Mouse (Mus musculus) spleen, adult 2 months (tissue): ENCODE measurements around the gene Itm2b. TPM values are rescaled to one million over a fixed set of nuclear protein-coding genes. Genes with fewer than 3 reads are reported as not detected.

ENCODE experiments used
- DNase-seq, 2 experiments: peaks; one replicate each; pipeline versions ENCODE4 v3.0.0 to v3.0.0-alpha.2; 2012 to 2021; ENCODE audit warnings: low spot score in 2 of 2, low read depth in 1 of 2
- H3K27ac ChIP-seq: fragments of 200-500 bp; 2 replicates; pipeline ENCODE4 v1.5.1; 2012; ENCODE audit warnings: low read length, inconsistent platforms; ENCODE audit not compliant: insufficient read depth
- H3K27me3 ChIP-seq: fragments of 200-500 bp; 2 replicates; pipeline ENCODE4 v1.6.1; 2012; ENCODE audit warnings: mild to moderate bottlenecking, moderate library complexity, low read length, inconsistent platforms; ENCODE audit not compliant: control insufficient read depth, insufficient read depth
- H3K36me3 ChIP-seq: fragments of 200-500 bp; 2 replicates; pipeline ENCODE4 v1.6.1; 2012; ENCODE audit warnings: mild to moderate bottlenecking, low read length, inconsistent platforms; ENCODE audit not compliant: control insufficient read depth, insufficient read depth
- H3K4me1 ChIP-seq: fragments of 200-500 bp; 2 replicates; pipeline ENCODE4 v1.6.1; 2011; ENCODE audit warnings: inconsistent platforms; ENCODE audit not compliant: control insufficient read depth, insufficient read depth, insufficient read length
- H3K4me3 ChIP-seq: fragments of 200-500 bp; 2 replicates; pipeline ENCODE4 v1.5.1; 2011; ENCODE audit warnings: mild to moderate bottlenecking, inconsistent platforms; ENCODE audit not compliant: insufficient read depth, insufficient read length; ENCODE audit errors: extremely low read depth
- CTCF ChIP-seq: fragments of 200-500 bp; IDR thresholded peaks from 2 replicates; pipeline ENCODE4 v1.5.1; 2011; ENCODE audit warnings: mild to moderate bottlenecking, inconsistent platforms; ENCODE audit not compliant: insufficient read depth, insufficient read length, insufficient replicate concordance; ENCODE audit errors: extremely low read depth
- POLR2A ChIP-seq: fragments of 200-500 bp; IDR thresholded peaks from 2 replicates; pipeline ENCODE4 v1.6.1; 2011; ENCODE audit warnings: low read depth, low read length, inconsistent platforms
- WGBS: fragments of 180-500 bp; shearing (Covaris S2); methylation state at CpG from one replicate; pipeline ENCODE4 v1.1.7; 2018; 5-methylcytosine and 5-hydroxymethylcytosine counted together
- polyA plus RNA-seq: library from polyadenylated mRNA; depleted of rRNA; stranded (reverse); fragments of >200 nt; gene quantifications from 2 replicates; pipeline ENCODE4 v1.2.3, GENCODE M21; 2012

Gene Itm2b
- polyA plus RNA-seq, 1 experiment = 567 TPM

GRCm38 (mm10) chr14:73421580-73421979, 36.5 kb upstream of the Itm2b start:
- DNase-seq = no peak
- H3K27me3 ChIP-seq = no peaks in the 10 kb centered on the region
- H3K4me3 ChIP-seq = no peak overlapping the region
- WGBS = 86% methylated on average over 9 of the region's 9 CpGs
- no peaks in the 10 kb centered on the region for H3K36me3 ChIP-seq
- no peak for TF ChIP-seq CTCF
- no peak for TF ChIP-seq POLR2A
- no peak overlapping the region for H3K27ac ChIP-seq
- H3K4me1 ChIP-seq = no peaks in the 10 kb centered on the region

GRCm38 (mm10) chr14:73420138-73420745, 35.2 kb upstream of the Itm2b start:
- H3K4me3 ChIP-seq = no peak overlapping the region
- no peak for TF ChIP-seq CTCF
- TF ChIP-seq POLR2A = no peak
- 66% methylated on average over 5 of the region's 5 CpGs for WGBS

GRCm38 (mm10) chr14:73416511-73416910, 31.4 kb upstream of the Itm2b start:
- H3K4me3 ChIP-seq = no peak overlapping the region
- DNase-seq = no peak
- 79% methylated on average over 5 of the region's 5 CpGs for WGBS

More at GRCm38 (mm10) chr14:73420138-73420745, 35.2 kb upstream of the Itm2b start:
- H3K27ac ChIP-seq = no peak overlapping the region
- no peaks in the 10 kb centered on the region for H3K4me1 ChIP-seq
- H3K27me3 ChIP-seq = no peaks in the 10 kb centered on the region
- no peaks in the 10 kb centered on the region for H3K36me3 ChIP-seq
- DNase-seq = no peak

GRCm38 (mm10) chr14:73415376-73416035, 30.4 kb upstream of the Itm2b start:
- no peak for TF ChIP-seq POLR2A
- no peak for TF ChIP-seq CTCF
- Histone ChIP-seq H3K27ac (no peak overlapping the region), H3K36me3 (no peaks in the 10 kb centered on the region), H3K27me3 (no peaks in the 10 kb centered on the region), H3K4me1 (no peaks in the 10 kb centered on the region), H3K4me3 (no peak overlapping the region)
- 92% methylated on average over 13 of the region's 13 CpGs for WGBS
- no peak for DNase-seq

More at GRCm38 (mm10) chr14:73416511-73416910, 31.4 kb upstream of the Itm2b start:
- H3K4me1 ChIP-seq = no peaks in the 10 kb centered on the region
- H3K27ac ChIP-seq = no peak overlapping the region
- H3K36me3 ChIP-seq = no peaks in the 10 kb centered on the region
- no peaks in the 10 kb centered on the region for H3K27me3 ChIP-seq
- no peak for TF ChIP-seq CTCF
- no peak for TF ChIP-seq POLR2A

GRCm38 (mm10) chr14:73411729-73412128, 26.6 kb upstream of the Itm2b start:
- DNase-seq = no peak
- TF ChIP-seq CTCF (no peak), POLR2A (no peak)
- no peaks in the 10 kb centered on the region for H3K36me3 ChIP-seq
- no peaks in the 10 kb centered on the region for H3K27me3 ChIP-seq
- peaks cover 3% of the 10 kb centered on the region; the same call in 1 of the 2 replicates for H3K4me1 ChIP-seq
- no peak overlapping the region for H3K4me3 ChIP-seq
- no peak overlapping the region for H3K27ac ChIP-seq
- WGBS = 84% methylated on average over 1 of the region's 1 CpGs

- no peaks in the 10 kb centered on the region for H3K36me3 ChIP-seq
- peaks cover 3% of the 10 kb centered on the region; the same call in 1 of the 2 replicates for H3K4me1 ChIP-seq
- TF ChIP-seq POLR2A (no peak), CTCF (no peak)
- WGBS = 79% methylated on average over 3 of the region's 3 CpGs
- H3K27ac ChIP-seq = no peak overlapping the region
- DNase-seq = no peak
- H3K4me3 ChIP-seq = no peak overlapping the region
- no peaks in the 10 kb centered on the region for H3K27me3 ChIP-seq
These were observed 25.0 kb upstream of the Itm2b start for GRCm38 (mm10) chr14:73410083-73410482.
